Mouse (Mus musculus) E14TG2a.4 (cell line): ENCODE data around the gene Gm3182.
"Not testable (repeated sequence)": the region's sequence is repeated elsewhere in the genome, so short reads cannot be mapped to it uniquely, and the experiment has no call there.

Experiments
- H3K27me3 ChIP-seq: 2 replicates; pipeline ENCODE4 v1.6.1; 2014; ENCODE audit warnings: low read length, control low read depth; ENCODE audit not compliant: insufficient read depth
- H3K36me3 ChIP-seq: 2 replicates; pipeline ENCODE4 v1.6.1; 2014; ENCODE audit warnings: low read length, control low read depth; ENCODE audit not compliant: insufficient read depth
- H3K4me1 ChIP-seq: replicated peaks from 2 replicates; pipeline ENCODE4 v1.6.1; 2014; ENCODE audit warnings: low read depth, low read length, control low read depth
- H3K4me3 ChIP-seq: replicated peaks from 2 replicates; pipeline ENCODE4 v1.5.1; 2014; ENCODE audit warnings: mild to moderate bottlenecking, low read length
- H3K9me3 ChIP-seq: 2 replicates; pipeline ENCODE4 v1.6.1; 2014; ENCODE audit warnings: low read length, control low read depth

The Gm3182 gene

GRCm38 (mm10) chr14:4481445-4481844 lies at the start of gene Gm3182:
Gm3182 (plus strand) TSS chr14:4481745.
- not testable (repeated sequence) for H3K4me3 ChIP-seq, H3K9me3 ChIP-seq, H3K4me1 ChIP-seq, H3K36me3 ChIP-seq, H3K27me3 ChIP-seq

- H3K9me3 ChIP-seq, H3K27me3 ChIP-seq, H3K4me3 ChIP-seq: not testable (repeated sequence)
These were observed 17.9 kb downstream of the Gm3182 start for GRCm38 (mm10) chr14:4499425-4499824.

More at GRCm38 (mm10) chr14:4499425-4499824, 17.9 kb downstream of the Gm3182 start:
- H3K36me3 ChIP-seq, H3K4me1 ChIP-seq: not testable (repeated sequence)
